Mouse (Mus musculus) cerebellum, adult 18-20 months (tissue): ENCODE data around the gene Sash1.

Experiments
- DNase-seq, 2 experiments: peaks; one replicate each; pipeline ENCODE4 v3.0.0; 2021

Sash1 gene

GRCm38 (mm10) chr10:8847974-8848373, 37.9 kb downstream of the Sash1 start:
- DNase-seq: no peak

GRCm38 (mm10) chr10:8846258-8846657, 39.6 kb downstream of the Sash1 start:
- DNase-seq: no peak

GRCm38 (mm10) chr10:8845230-8845770, 40.6 kb downstream of the Sash1 start:
- no peak for DNase-seq

GRCm38 (mm10) chr10:8839956-8840355, 45.9 kb downstream of the Sash1 start:
- DNase-seq: no peak

- DNase-seq: no peak
These were observed 51.9 kb downstream of the Sash1 start for GRCm38 (mm10) chr10:8833816-8834464.

GRCm38 (mm10) chr10:8826303-8826702, 59.6 kb downstream of the Sash1 start:
- no peak for DNase-seq

- no peak for DNase-seq
These were observed 60.0 kb downstream of the Sash1 start for GRCm38 (mm10) chr10:8825874-8826273.

- DNase-seq: no peak
These were observed 67.8 kb downstream of the Sash1 start for GRCm38 (mm10) chr10:8818066-8818465.

- no peak for DNase-seq
These were observed 71.8 kb downstream of the Sash1 start for GRCm38 (mm10) chr10:8813984-8814578.

GRCm38 (mm10) chr10:8813259-8813658, 72.6 kb downstream of the Sash1 start:
- no peak for DNase-seq

GRCm38 (mm10) chr10:8812807-8813206, 73.1 kb downstream of the Sash1 start:
- no peak for DNase-seq

GRCm38 (mm10) chr10:8811261-8812039, 74.4 kb downstream of the Sash1 start:
- no peak for DNase-seq

- DNase-seq: no peak
These were observed 75.4 kb downstream of the Sash1 start for GRCm38 (mm10) chr10:8810496-8810895.

GRCm38 (mm10) chr10:8808383-8808782, 77.5 kb downstream of the Sash1 start:
- no peak for DNase-seq

GRCm38 (mm10) chr10:8807581-8807980, 78.3 kb downstream of the Sash1 start:
- DNase-seq: peak in 1 of 2 experiments; percentile 22

GRCm38 (mm10) chr10:8805402-8805801, 80.5 kb downstream of the Sash1 start:
- no peak for DNase-seq

GRCm38 (mm10) chr10:8804292-8804691, 81.6 kb downstream of the Sash1 start:
- peak; percentile 7 to 17 for DNase-seq

- no peak for DNase-seq
These were observed 84.0 kb downstream of the Sash1 start for GRCm38 (mm10) chr10:8801719-8802347.

- peak; percentile 5 to 23 for DNase-seq
These were observed 84.7 kb downstream of the Sash1 start for GRCm38 (mm10) chr10:8801139-8801613.

- no peak for DNase-seq
These were observed 88.0 kb downstream of the Sash1 start for GRCm38 (mm10) chr10:8797826-8798225.

GRCm38 (mm10) chr10:8795336-8795735, 90.5 kb downstream of the Sash1 start:
- peak; percentile 42 to 56 for DNase-seq

- DNase-seq: peak; percentile 17 to 27
These were observed 93.5 kb downstream of the Sash1 start for GRCm38 (mm10) chr10:8792412-8792811.

- DNase-seq: no peak
These were observed 96.8 kb downstream of the Sash1 start for GRCm38 (mm10) chr10:8789096-8789495.
